Comparison of ENCODE assay signal across 25 mouse cellular contexts in the genomic region with DNA sequence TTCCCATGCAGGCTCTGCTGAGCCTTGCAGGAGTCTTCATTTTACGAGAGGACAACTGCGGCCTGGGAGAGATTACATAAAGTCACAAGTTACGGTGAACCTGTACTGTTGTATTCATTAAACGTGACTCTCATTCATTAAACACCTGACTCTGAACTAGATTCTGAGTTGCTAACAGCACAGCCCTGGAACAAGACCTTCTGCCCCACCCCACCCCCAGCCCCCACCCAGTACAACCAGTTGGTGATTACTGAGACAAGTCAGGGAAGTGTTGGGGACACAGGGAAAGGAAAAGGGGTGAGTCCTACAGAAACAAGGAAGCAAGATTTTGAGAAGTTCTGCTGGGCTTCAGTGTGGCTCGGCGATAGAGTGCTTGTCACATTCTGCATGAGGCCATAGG.
A peak's percentile ranks its signal among the peaks of the same experiment; 100 is the strongest.
DNase-seq lines count a peak whose midpoint lies in the region; ATAC-seq and TF ChIP-seq lines count a peak whose summit lies in the region.
"Had no signal": no experiment of that assay in that cellular context is flagged by ENCODE, and none has a peak within 500 bp of the region (broad histone marks: within the 10 kb centered on the region; RNA-seq: fewer than 3 reads in every experiment).

No protein-coding gene starts in this region.

- H3K4me1 ChIP-seq in heart, embryonic 16.5 days (ENCODE audit: control insufficient read depth, insufficient read depth, low read length): peaks cover 18% of the 10 kb centered on the region
- peaks cover 20% of the 10 kb centered on the region; the same call in 1 of the 2 replicates for H3K4me1 ChIP-seq in intestine, embryonic 16.5 days (ENCODE audit: control insufficient read depth, insufficient read depth, low read length)
- H3K4me1 ChIP-seq in stomach, embryonic 14.5 days (ENCODE audit: control insufficient read depth, insufficient read depth, low read length): peaks cover 4% of the 10 kb centered on the region; the same call in 1 of the 2 replicates
- no peaks in the 10 kb centered on the region for H3K4me1 ChIP-seq in liver, postnatal 0 days (ENCODE audit: insufficient read depth)
- 0 out of 2 replicates have a peak, but pooled peaks cover 7% of the 10 kb centered on the region for H3K4me1 ChIP-seq in kidney, embryonic 14.5 days (ENCODE audit: control insufficient read depth, insufficient read depth, low read length)

- no peak for TF ChIP-seq CTCF in liver, postnatal 0 days (IDR thresholded peaks at IDR 0.05; ENCODE audit: low read depth)

- no peak for ATAC-seq in heart, embryonic 16.5 days (replicated peaks; ENCODE audit: extremely low read depth, insufficient read depth, low FRiP score)
- ATAC-seq in intestine, embryonic 16.5 days: peak; percentile 75
- ATAC-seq in stomach, embryonic 14.5 days (ENCODE audit: insufficient number of reproducible peaks, insufficient read depth, low FRiP score, low read depth): peak; percentile 37; the same call in 1 of the 2 replicates
- no peak for ATAC-seq in liver, postnatal 0 days
- ATAC-seq in kidney, embryonic 14.5 days (ENCODE audit: low FRiP score, low TSS enrichment): no peak
- ATAC-seq: CD4-positive, CD25-positive, alpha-beta regulatory T cell, adult 4 months; forebrain, embryonic 15.5 days; hindbrain, embryonic 16.5 days had no signal

- H3K4me3 ChIP-seq in heart, embryonic 16.5 days (ENCODE audit: low read length): no peak overlapping the region
- H3K4me3 ChIP-seq in intestine, embryonic 16.5 days (ENCODE audit: low read length): no peak overlapping the region
- no peak overlapping the region for H3K4me3 ChIP-seq in stomach, embryonic 14.5 days (ENCODE audit: low read depth, low read length)
- no peak overlapping the region for H3K4me3 ChIP-seq in liver, postnatal 0 days (ENCODE audit: low read depth, low read length)
- no peak overlapping the region for H3K4me3 ChIP-seq in kidney, embryonic 14.5 days (ENCODE audit: low read length)
- H3K4me3 ChIP-seq: embryonic facial prominence, embryonic 15.5 days; erythroblast, embryonic 14.5 days; forebrain, embryonic 10.5 days; forebrain, embryonic 15.5 days; heart, adult 2 months; heart, embryonic 12.5 days; hindbrain, embryonic 12.5 days had no signal

- TF ChIP-seq EP300 in liver, postnatal 0 days (IDR thresholded peaks at IDR 0.05; ENCODE audit: low read depth): no peak

- WGBS in heart, embryonic 16.5 days: 89% methylated on average over 6 of the region's 6 CpGs
- 76% methylated on average over 6 of the region's 6 CpGs for WGBS in intestine, embryonic 16.5 days
- WGBS in stomach, embryonic 14.5 days: 81% methylated on average over 6 of the region's 6 CpGs
- whole genome bisulfite sequencing in liver, postnatal 0 days (ENCODE audit: insufficient replicate concordance): 72% methylated on average over 6 of the region's 6 CpGs
- WGBS in kidney, embryonic 14.5 days: 91% methylated on average over 6 of the region's 6 CpGs

- H3K27me3 ChIP-seq in heart, embryonic 16.5 days (ENCODE audit: control insufficient read depth, insufficient read depth, low read length): no peaks in the 10 kb centered on the region
- H3K27me3 ChIP-seq in intestine, embryonic 16.5 days (replicated peaks; ENCODE audit: control insufficient read depth, insufficient read depth, low read length): no peaks in the 10 kb centered on the region
- H3K27me3 ChIP-seq in stomach, embryonic 14.5 days (ENCODE audit: control insufficient read depth, insufficient read depth, low read length): no peaks in the 10 kb centered on the region
- H3K27me3 ChIP-seq in liver, postnatal 0 days (ENCODE audit: insufficient read depth, low read length): no peaks in the 10 kb centered on the region
- H3K27me3 ChIP-seq in kidney, embryonic 14.5 days (ENCODE audit: control insufficient read depth, insufficient read depth, low read length): no peaks in the 10 kb centered on the region
- H3K27me3 ChIP-seq: embryonic facial prominence, embryonic 15.5 days; forebrain, embryonic 15.5 days; heart, embryonic 12.5 days; hindbrain, embryonic 12.5 days had no signal

- no peak for DNase-seq in heart, adult 9 months (ENCODE audit: low spot score in 2 of 2)
- DNase-seq in MN1 (ENCODE audit: low spot score): no peak
- DNase-seq in liver, postnatal 0 days: no peak
- DNase-seq: adrenal gland, adult 2 months; adrenal gland, postnatal 25 days; B cell, adult 2 months; cerebellum, adult 2 months; cerebellum, postnatal 10 days; embryo, embryonic 11 days; gastrocnemius, postnatal 10 days; heart, adult 2 months; heart, postnatal 36 days had no signal

- H3K9ac ChIP-seq in heart, embryonic 16.5 days (ENCODE audit: low read length): no peak overlapping the region
- H3K9ac ChIP-seq in intestine, embryonic 16.5 days (ENCODE audit: low read depth, low read length): no peak overlapping the region
- no peak overlapping the region for H3K9ac ChIP-seq in stomach, embryonic 14.5 days (replicated peaks; ENCODE audit: low read depth, low read length)
- H3K9ac ChIP-seq in liver, postnatal 0 days (replicated peaks): no peak overlapping the region
- H3K9ac ChIP-seq in kidney, embryonic 14.5 days (ENCODE audit: low read depth, low read length): no peak overlapping the region
- H3K9ac ChIP-seq: embryonic facial prominence, embryonic 15.5 days; forebrain, embryonic 15.5 days; heart, embryonic 12.5 days; hindbrain, embryonic 12.5 days had no signal

- H3K9me3 ChIP-seq in heart, embryonic 16.5 days (replicated peaks; ENCODE audit: control insufficient read depth, low read length): no peaks in the 10 kb centered on the region
- H3K9me3 ChIP-seq in intestine, embryonic 16.5 days (ENCODE audit: control insufficient read depth, low read length): no peaks in the 10 kb centered on the region
- no peaks in the 10 kb centered on the region for H3K9me3 ChIP-seq in stomach, embryonic 14.5 days (ENCODE audit: control insufficient read depth, low read depth, low read length)
- no peaks in the 10 kb centered on the region for H3K9me3 ChIP-seq in liver, postnatal 0 days (ENCODE audit: low read length)
- no peaks in the 10 kb centered on the region for H3K9me3 ChIP-seq in kidney, embryonic 14.5 days (ENCODE audit: control insufficient read depth, low read length)
- H3K9me3 ChIP-seq: embryonic facial prominence, embryonic 15.5 days; forebrain, embryonic 10.5 days; forebrain, embryonic 15.5 days; G1E; heart, embryonic 12.5 days; hindbrain, embryonic 12.5 days had no signal

- H3K4me2 ChIP-seq in heart, embryonic 16.5 days (ENCODE audit: low read depth, low read length): no peak overlapping the region
- H3K4me2 ChIP-seq in intestine, embryonic 16.5 days (ENCODE audit: low read depth, low read length): no peak overlapping the region
- no peak overlapping the region for H3K4me2 ChIP-seq in stomach, embryonic 14.5 days (replicated peaks; ENCODE audit: low read depth, low read length)
- H3K4me2 ChIP-seq in liver, postnatal 0 days (ENCODE audit: low read depth, low read length): no peak overlapping the region
- no peak overlapping the region for H3K4me2 ChIP-seq in kidney, embryonic 14.5 days (replicated peaks; ENCODE audit: low read depth, low read length)
- H3K4me2 ChIP-seq: embryonic facial prominence, embryonic 15.5 days; forebrain, embryonic 15.5 days; heart, embryonic 12.5 days; hindbrain, embryonic 12.5 days had no signal

- no peaks in the 10 kb centered on the region for H3K36me3 ChIP-seq in heart, embryonic 16.5 days (ENCODE audit: control insufficient read depth, insufficient read depth)
- H3K36me3 ChIP-seq in intestine, embryonic 16.5 days (ENCODE audit: control insufficient read depth, insufficient read depth, low read length): no peaks in the 10 kb centered on the region
- H3K36me3 ChIP-seq in stomach, embryonic 14.5 days (ENCODE audit: control insufficient read depth, insufficient read depth, low read length): peaks cover 2% of the 10 kb centered on the region; the same call in 1 of the 2 replicates
- H3K36me3 ChIP-seq in liver, postnatal 0 days (replicated peaks; ENCODE audit: insufficient read depth, low read length): peaks cover 13% of the 10 kb centered on the region
- peaks cover 7% of the 10 kb centered on the region for H3K36me3 ChIP-seq in kidney, embryonic 14.5 days (ENCODE audit: control insufficient read depth, insufficient read depth, low read length)

- peak overlapping the region; percentile 14; the same call in 1 of the 2 replicates for H3K27ac ChIP-seq in heart, embryonic 16.5 days (ENCODE audit: low read length)
- H3K27ac ChIP-seq in intestine, embryonic 16.5 days (ENCODE audit: low read length): peak overlapping the region; percentile 26
- H3K27ac ChIP-seq in stomach, embryonic 14.5 days (ENCODE audit: low read length): no peak overlapping the region
- no peak overlapping the region for H3K27ac ChIP-seq in liver, postnatal 0 days (ENCODE audit: low read depth)
- no peak overlapping the region for H3K27ac ChIP-seq in kidney, embryonic 14.5 days (ENCODE audit: low read depth, low read length)
- H3K27ac ChIP-seq: embryonic facial prominence, embryonic 15.5 days; forebrain, embryonic 10.5 days; forebrain, embryonic 15.5 days; heart, adult 2 months; hindbrain, embryonic 12.5 days had no signal

Comparison
In these comparisons a context has a peak if more than half of its experiments do, and no peak if none do; other contexts are left out.
1. ATAC-seq: peak in intestine, embryonic 16.5 days (single experiment) and stomach, embryonic 14.5 days (single experiment); none in heart, embryonic 16.5 days (single experiment), liver, postnatal 0 days (single experiment) and kidney, embryonic 14.5 days (single experiment).
2. H3K27ac ChIP-seq: peak in heart, embryonic 16.5 days (single experiment) and intestine, embryonic 16.5 days (single experiment); none in stomach, embryonic 14.5 days (single experiment), liver, postnatal 0 days (single experiment) and kidney, embryonic 14.5 days (single experiment).